In genomic region chr2:167447629-167448028, GRCm38 (mm10) we compare ENCODE assay signal across 19 mouse cellular contexts. TPM values are rescaled to one million over a fixed set of nuclear protein-coding genes. Genes with fewer than 3 reads are reported as not detected.
A peak's percentile ranks its signal among the peaks of the same experiment; 100 is the strongest.
DNase-seq lines count a peak whose midpoint lies in the region; ATAC-seq and TF ChIP-seq lines count a peak whose summit lies in the region.
"Had no signal": no experiment of that assay in that cellular context is flagged by ENCODE, and none has a peak within 500 bp of the region (broad histone marks: within the 10 kb centered on the region; RNA-seq: fewer than 3 reads in every experiment).

No protein-coding gene starts in this region.

- H3K4me1 ChIP-seq in forebrain, embryonic 12.5 days, result no peaks in the 10 kb centered on the region
- no peaks in the 10 kb centered on the region for H3K4me1 ChIP-seq in forebrain, embryonic 14.5 days (ENCODE audit: control insufficient read depth, insufficient read depth, low read length)
- H3K4me1 ChIP-seq in stomach, embryonic 15.5 days, result no peaks in the 10 kb centered on the region
- no peaks in the 10 kb centered on the region for H3K4me1 ChIP-seq in stomach, postnatal 0 days (replicated peaks; ENCODE audit: control insufficient read depth, insufficient read depth)
- H3K4me1 ChIP-seq in liver, postnatal 0 days (ENCODE audit: insufficient read depth), result peaks cover 19% of the 10 kb centered on the region
- H3K4me1 ChIP-seq: hindbrain, embryonic 12.5 days; midbrain, embryonic 13.5 days had no signal

- H3K27ac ChIP-seq in forebrain, embryonic 12.5 days, result 0 out of 2 replicates have a peak overlapping the region, but pooled peaks have one; percentile 20
- H3K27ac ChIP-seq in forebrain, embryonic 14.5 days (ENCODE audit: low read depth, low read length), result no peak overlapping the region
- no peak overlapping the region for H3K27ac ChIP-seq in stomach, embryonic 15.5 days
- H3K27ac ChIP-seq in stomach, postnatal 0 days (replicated peaks), result no peak overlapping the region
- peak overlapping the region; percentile 62 for H3K27ac ChIP-seq in liver, postnatal 0 days (ENCODE audit: low read depth)
- H3K27ac ChIP-seq: hindbrain, embryonic 12.5 days; midbrain, embryonic 13.5 days had no signal

- TF ChIP-seq EP300 in stomach, postnatal 0 days (optimal IDR thresholded peaks at IDR 0.05), result no peak
- peak; percentile 82 for TF ChIP-seq EP300 in liver, postnatal 0 days (IDR thresholded peaks at IDR 0.05; ENCODE audit: low read depth)

- H3K27me3 ChIP-seq in forebrain, embryonic 12.5 days, result no peaks in the 10 kb centered on the region
- no peaks in the 10 kb centered on the region for H3K27me3 ChIP-seq in forebrain, embryonic 14.5 days (replicated peaks; ENCODE audit: control insufficient read depth, insufficient read depth, low read length)
- H3K27me3 ChIP-seq in stomach, embryonic 15.5 days (replicated peaks), result no peaks in the 10 kb centered on the region
- no peaks in the 10 kb centered on the region for H3K27me3 ChIP-seq in stomach, postnatal 0 days (ENCODE audit: control insufficient read depth, insufficient read depth, low read length)
- H3K27me3 ChIP-seq in liver, postnatal 0 days (ENCODE audit: insufficient read depth, low read length), result no peaks in the 10 kb centered on the region
- H3K27me3 ChIP-seq: hindbrain, embryonic 12.5 days; limb, embryonic 15.5 days; midbrain, embryonic 13.5 days had no signal

- DNase-seq in forebrain, embryonic 14.5 days (ENCODE audit: low spot score), result no peak
- DNase-seq in stomach, postnatal 0 days (ENCODE audit: low spot score), result no peak
- peak; percentile 50 for DNase-seq in liver, postnatal 0 days
- DNase-seq in layer of hippocampus, adult 11-12 months (ENCODE audit: low spot score), result no peak
- DNase-seq in lung, postnatal 10 days, result no peak
- no peak for DNase-seq in gastrocnemius, postnatal 14 days
- DNase-seq: cerebellum, adult 2 months; forebrain, postnatal 0 days; gastrocnemius, postnatal 25 days; kidney, adult 11 months; kidney, postnatal 36 days; lung, postnatal 36 days; right cerebral cortex, postnatal 14 days; thymus, postnatal 14 days had no signal

- no peak overlapping the region for H3K4me2 ChIP-seq in forebrain, embryonic 12.5 days
- no peak overlapping the region for H3K4me2 ChIP-seq in forebrain, embryonic 14.5 days (ENCODE audit: low read length)
- no peak overlapping the region for H3K4me2 ChIP-seq in stomach, embryonic 15.5 days
- no peak overlapping the region for H3K4me2 ChIP-seq in stomach, postnatal 0 days (replicated peaks; ENCODE audit: low read depth)
- H3K4me2 ChIP-seq in liver, postnatal 0 days (ENCODE audit: low read depth, low read length), result peak overlapping the region; percentile 53
- H3K4me2 ChIP-seq: hindbrain, embryonic 12.5 days; limb, embryonic 15.5 days; midbrain, embryonic 13.5 days had no signal

- 93% methylated on average over 8 of the region's 8 CpGs for WGBS in forebrain, embryonic 12.5 days
- 89% methylated on average over 8 of the region's 8 CpGs for WGBS in forebrain, embryonic 14.5 days
- WGBS in stomach, embryonic 15.5 days, result 90% methylated on average over 8 of the region's 8 CpGs
- 90% methylated on average over 8 of the region's 8 CpGs for WGBS in stomach, postnatal 0 days
- WGBS in liver, postnatal 0 days (ENCODE audit: insufficient replicate concordance), result 56% methylated on average over 8 of the region's 8 CpGs

- no peaks in the 10 kb centered on the region for H3K9me3 ChIP-seq in forebrain, embryonic 12.5 days
- no peaks in the 10 kb centered on the region for H3K9me3 ChIP-seq in forebrain, embryonic 14.5 days (replicated peaks; ENCODE audit: control insufficient read depth, low read length)
- no peaks in the 10 kb centered on the region for H3K9me3 ChIP-seq in stomach, embryonic 15.5 days
- no peaks in the 10 kb centered on the region for H3K9me3 ChIP-seq in stomach, postnatal 0 days (ENCODE audit: control insufficient read depth, low read length)
- no peaks in the 10 kb centered on the region for H3K9me3 ChIP-seq in liver, postnatal 0 days (ENCODE audit: low read length)
- H3K9me3 ChIP-seq: hindbrain, embryonic 12.5 days; limb, embryonic 15.5 days; midbrain, embryonic 13.5 days had no signal

- ATAC-seq in forebrain, embryonic 12.5 days (ENCODE audit: low FRiP score), result no peak
- ATAC-seq in forebrain, embryonic 14.5 days, result no peak
- ATAC-seq in stomach, embryonic 15.5 days (ENCODE audit: insufficient read depth, low FRiP score, low read depth), result peak; percentile 92
- ATAC-seq in stomach, postnatal 0 days (ENCODE audit: low FRiP score, low TSS enrichment), result no peak
- ATAC-seq in liver, postnatal 0 days, result peak; percentile 95
- ATAC-seq: forebrain, postnatal 0 days; midbrain, embryonic 13.5 days had no signal

- H3K4me3 ChIP-seq in forebrain, embryonic 12.5 days (replicated peaks), result no peak overlapping the region
- no peak overlapping the region for H3K4me3 ChIP-seq in forebrain, embryonic 14.5 days (ENCODE audit: low read depth, low read length)
- no peak overlapping the region for H3K4me3 ChIP-seq in stomach, embryonic 15.5 days (replicated peaks)
- no peak overlapping the region for H3K4me3 ChIP-seq in stomach, postnatal 0 days (ENCODE audit: low read depth, low read length)
- no peak overlapping the region for H3K4me3 ChIP-seq in liver, postnatal 0 days (ENCODE audit: low read depth, low read length)
- H3K4me3 ChIP-seq: hindbrain, embryonic 12.5 days; limb, embryonic 15.5 days; midbrain, embryonic 13.5 days had no signal

- intact Hi-C loops in gastrocnemius, postnatal 14 days (cut with DNase I; ENCODE audit: low total_unique reads), result no loop called here

- no peak overlapping the region for H3K9ac ChIP-seq in forebrain, embryonic 12.5 days
- no peak overlapping the region for H3K9ac ChIP-seq in forebrain, embryonic 14.5 days (ENCODE audit: low read length)
- H3K9ac ChIP-seq in stomach, embryonic 15.5 days, result no peak overlapping the region
- no peak overlapping the region for H3K9ac ChIP-seq in stomach, postnatal 0 days (ENCODE audit: low read length)
- peak overlapping the region; percentile 16 for H3K9ac ChIP-seq in liver, postnatal 0 days (replicated peaks)
- H3K9ac ChIP-seq: forebrain, postnatal 0 days; hindbrain, embryonic 12.5 days; limb, embryonic 15.5 days; midbrain, embryonic 13.5 days had no signal

- no peak for TF ChIP-seq CTCF in stomach, postnatal 0 days (IDR thresholded peaks at IDR 0.05; ENCODE audit: low read depth)
- TF ChIP-seq CTCF in liver, postnatal 0 days (IDR thresholded peaks at IDR 0.05; ENCODE audit: low read depth), result no peak

- peaks cover 72% of the 10 kb centered on the region for H3K36me3 ChIP-seq in forebrain, embryonic 12.5 days (replicated peaks)
- H3K36me3 ChIP-seq in forebrain, embryonic 14.5 days (ENCODE audit: control insufficient read depth, insufficient read depth, low read length), result peaks cover 67% of the 10 kb centered on the region
- H3K36me3 ChIP-seq in stomach, embryonic 15.5 days, result peaks cover 33% of the 10 kb centered on the region
- no peaks in the 10 kb centered on the region for H3K36me3 ChIP-seq in stomach, postnatal 0 days (ENCODE audit: control insufficient read depth, insufficient read depth, low read length)
- peaks cover 75% of the 10 kb centered on the region for H3K36me3 ChIP-seq in liver, postnatal 0 days (replicated peaks; ENCODE audit: insufficient read depth, low read length)

RNA-seq across cellular contexts. Expression of gene Slc9a8, which starts 26.1 kb away (rescaled TPM):
- 26.5 and 26.7 TPM in 2 replicates for polyA plus RNA-seq in forebrain, embryonic 12.5 days (2016; fragmentation: Nextera tagmentation; extraction: Ambion mirVana)
- polyA plus RNA-seq in forebrain, embryonic 14.5 days (2014; fragmentation: Nextera tagmentation; extraction: Ambion mirVana), result 13.8 and 15.9 TPM in 2 replicates
- 20.5 and 25.0 TPM in 2 replicates for polyA plus RNA-seq in stomach, embryonic 15.5 days (2015; fragmentation: Nextera tagmentation; extraction: Ambion mirVana)
- 10.4 and 11.8 TPM in 2 replicates for polyA plus RNA-seq in stomach, postnatal 0 days (2015; fragmentation: Nextera tagmentation; extraction: Ambion mirVana)
- polyA plus RNA-seq in liver, postnatal 0 days (2015; fragmentation: Nextera tagmentation; extraction: Ambion mirVana), result 7.5 and 9.3 TPM in 2 replicates
- 10 to 100 TPM; 24.5 to 24.6 TPM for total RNA-seq in gastrocnemius, postnatal 14 days (2021)

RNA-seq across cellular contexts. Expression of gene Rnf114, which starts 44.8 kb away (rescaled TPM):
- polyA plus RNA-seq in forebrain, embryonic 12.5 days (2016; fragmentation: Nextera tagmentation; extraction: Ambion mirVana), result 126 and 129 TPM in 2 replicates
- 150 and 151 TPM in 2 replicates for polyA plus RNA-seq in forebrain, embryonic 14.5 days (2014; fragmentation: Nextera tagmentation; extraction: Ambion mirVana)
- 66.5 and 71.9 TPM in 2 replicates for polyA plus RNA-seq in stomach, embryonic 15.5 days (2015; fragmentation: Nextera tagmentation; extraction: Ambion mirVana)
- 44.6 and 47.6 TPM in 2 replicates for polyA plus RNA-seq in stomach, postnatal 0 days (2015; fragmentation: Nextera tagmentation; extraction: Ambion mirVana)
- 39.5 and 44.0 TPM in 2 replicates for polyA plus RNA-seq in liver, postnatal 0 days (2015; fragmentation: Nextera tagmentation; extraction: Ambion mirVana)
- total RNA-seq in gastrocnemius, postnatal 14 days (2021), result 10 to 100 TPM; 15.3 to 15.6 TPM

RNA-seq across cellular contexts. Expression of gene Spata2, which starts 45.1 kb away (rescaled TPM):
- polyA plus RNA-seq in forebrain, embryonic 12.5 days (2016; fragmentation: Nextera tagmentation; extraction: Ambion mirVana), result 19.6 and 23.0 TPM in 2 replicates
- 22.1 and 32.1 TPM in 2 replicates for polyA plus RNA-seq in forebrain, embryonic 14.5 days (2014; fragmentation: Nextera tagmentation; extraction: Ambion mirVana)
- 11.2 and 13.2 TPM in 2 replicates for polyA plus RNA-seq in stomach, embryonic 15.5 days (2015; fragmentation: Nextera tagmentation; extraction: Ambion mirVana)
- polyA plus RNA-seq in stomach, postnatal 0 days (2015; fragmentation: Nextera tagmentation; extraction: Ambion mirVana), result 9.4 and 11.3 TPM in 2 replicates
- polyA plus RNA-seq in liver, postnatal 0 days (2015; fragmentation: Nextera tagmentation; extraction: Ambion mirVana), result 4.7 and 4.9 TPM in 2 replicates
- total RNA-seq in gastrocnemius, postnatal 14 days (2021), result 10 to 100 TPM; 11.6 to 15.7 TPM

Comparison
In these comparisons a context has a peak if more than half of its experiments do, and no peak if none do; other contexts are left out.
1. ATAC-seq: peak in stomach, embryonic 15.5 days (single experiment) and liver, postnatal 0 days (single experiment); none in forebrain, embryonic 12.5 days (single experiment), forebrain, embryonic 14.5 days (single experiment) and stomach, postnatal 0 days (single experiment).
2. H3K27ac ChIP-seq: peak in forebrain, embryonic 12.5 days (single experiment) and liver, postnatal 0 days (single experiment); none in forebrain, embryonic 14.5 days (single experiment), stomach, embryonic 15.5 days (single experiment) and stomach, postnatal 0 days (single experiment).